Mouse (Mus musculus) bone marrow, adult 2 months (tissue): ENCODE measurements at regions not wholly inside any gene's neighbourhood (a gene's known extent, or its start where the extent isn't known, plus 50 kb on each side); places are given as distances from the start of the nearest gene placed in this dataset.

Source experiments
- H3K27ac ChIP-seq: fragments of 200-500 bp; 2 replicates; pipeline ENCODE4 v1.5.1; 2012; ENCODE audit warnings: low read depth, mild to moderate bottlenecking, control low read depth, inconsistent platforms, low read length; ENCODE audit not compliant: control insufficient read depth, poor library complexity, insufficient read depth
- H3K4me1 ChIP-seq: fragments of 200-500 bp; 2 replicates; pipeline ENCODE4 v1.6.1; 2011; ENCODE audit warnings: low read length; ENCODE audit not compliant: control insufficient read depth, insufficient read depth
- H3K4me3 ChIP-seq: fragments of 200-500 bp; replicated peaks from 2 replicates; pipeline ENCODE3; 2011; ENCODE audit warnings: mild to moderate bottlenecking, low read depth, low read length, control low read depth; ENCODE audit not compliant: control insufficient read depth
- CTCF ChIP-seq: fragments of 200-500 bp; IDR thresholded peaks from 2 replicates; pipeline ENCODE4 v1.5.1; 2011; ENCODE audit warnings: low read length, control low read depth; ENCODE audit not compliant: control insufficient read depth, insufficient read depth
- POLR2A ChIP-seq: fragments of 200-500 bp; IDR thresholded peaks from 2 replicates; pipeline ENCODE4 v1.6.1; 2011; ENCODE audit warnings: low read depth, mild to moderate bottlenecking, control low read depth, low read length, borderline replicate concordance; ENCODE audit not compliant: control insufficient read depth
- WGBS: fragments of 180-500 bp; shearing (Covaris S2); methylation state at CpG from one replicate; pipeline ENCODE4 v1.1.7; 2018; 5-methylcytosine and 5-hydroxymethylcytosine counted together

- 74% methylated on average over 1 of the region's 1 CpGs for WGBS
- Histone ChIP-seq H3K27ac (no peak overlapping the region), H3K4me1 (no peaks in the 10 kb centered on the region), H3K4me3 (no peak overlapping the region)
- TF ChIP-seq CTCF: no peak
- no peak for TF ChIP-seq POLR2A
These were observed 181.4 kb upstream of the Bmp4 start for GRCm38 (mm10) chr14:46571841-46572240.

DNA sequence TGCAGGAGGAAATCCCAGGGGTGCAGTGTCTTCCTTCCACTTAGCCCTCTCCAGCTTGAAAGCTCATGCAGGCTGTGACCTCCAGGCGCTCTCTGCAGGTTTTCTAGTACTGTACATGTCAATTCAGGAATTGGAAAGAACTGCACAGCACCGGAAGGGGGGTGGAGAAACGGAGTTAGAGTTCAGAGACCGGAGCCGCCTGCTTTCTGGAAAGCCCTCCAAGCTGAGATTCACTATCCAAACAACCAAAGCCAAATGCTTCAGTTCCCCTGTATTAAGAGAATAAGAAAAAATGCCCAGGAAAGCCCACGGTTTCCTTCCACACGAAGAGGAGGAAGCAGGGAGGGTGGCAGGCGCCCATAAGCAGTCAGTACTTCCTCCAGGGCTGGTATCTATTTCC, 178.8 kb upstream of the Bmp4 start:
- Histone ChIP-seq H3K4me1 (no peaks in the 10 kb centered on the region), H3K4me3 (no peak overlapping the region), H3K27ac (no peak overlapping the region)
- TF ChIP-seq CTCF (no peak), POLR2A (no peak)
- WGBS: 71% methylated on average over 8 of the region's 8 CpGs

- no peak overlapping the region for H3K4me3 ChIP-seq
- TF ChIP-seq CTCF: no peak
- TF ChIP-seq POLR2A: no peak
- H3K4me1 ChIP-seq: no peaks in the 10 kb centered on the region
- 75% methylated on average over 3 of the region's 3 CpGs for WGBS
- H3K27ac ChIP-seq: no peak overlapping the region
These were observed 176.9 kb upstream of the Bmp4 start for GRCm38 (mm10) chr14:46567411-46567780.

DNA sequence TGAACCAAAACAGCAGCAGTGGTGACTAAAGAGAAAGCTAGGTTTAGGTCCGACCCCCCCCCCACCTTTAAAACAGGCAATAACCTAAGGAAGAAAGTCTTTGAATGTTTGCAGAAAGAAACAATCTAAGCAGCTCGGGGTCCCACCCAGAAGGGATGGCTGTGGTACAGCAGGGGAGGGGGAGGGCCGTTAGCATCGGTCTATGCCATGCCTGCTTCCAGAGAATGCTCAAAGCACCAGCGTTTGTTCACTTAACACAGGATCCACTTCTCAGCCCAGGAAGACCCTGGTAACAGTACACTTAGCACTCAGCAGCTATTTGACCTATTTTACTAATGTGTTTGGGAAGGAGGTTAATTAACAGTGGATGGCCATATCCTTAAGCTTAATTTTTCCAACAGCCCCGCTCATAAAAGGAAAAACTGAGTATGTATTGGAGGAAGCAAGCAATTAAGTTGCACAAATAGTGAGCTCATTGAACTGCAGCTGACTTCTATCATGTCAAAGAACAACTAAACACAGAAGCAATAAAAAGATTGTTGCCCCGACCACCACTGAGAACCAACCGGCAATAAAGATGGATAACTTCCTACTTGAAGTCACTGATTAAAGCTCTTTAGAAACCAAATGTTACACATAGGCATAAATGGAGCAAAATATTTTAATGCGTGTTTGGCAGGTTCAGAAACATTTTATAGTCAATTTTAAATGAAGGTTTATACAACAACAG, 176.4 kb upstream of the Bmp4 start:
- H3K27ac ChIP-seq: no peak overlapping the region
- WGBS: 33% methylated on average over 9 of the region's 9 CpGs
- no peaks in the 10 kb centered on the region for H3K4me1 ChIP-seq
- no peak for TF ChIP-seq CTCF
- no peak for TF ChIP-seq POLR2A
- H3K4me3 ChIP-seq: no peak overlapping the region

DNA sequence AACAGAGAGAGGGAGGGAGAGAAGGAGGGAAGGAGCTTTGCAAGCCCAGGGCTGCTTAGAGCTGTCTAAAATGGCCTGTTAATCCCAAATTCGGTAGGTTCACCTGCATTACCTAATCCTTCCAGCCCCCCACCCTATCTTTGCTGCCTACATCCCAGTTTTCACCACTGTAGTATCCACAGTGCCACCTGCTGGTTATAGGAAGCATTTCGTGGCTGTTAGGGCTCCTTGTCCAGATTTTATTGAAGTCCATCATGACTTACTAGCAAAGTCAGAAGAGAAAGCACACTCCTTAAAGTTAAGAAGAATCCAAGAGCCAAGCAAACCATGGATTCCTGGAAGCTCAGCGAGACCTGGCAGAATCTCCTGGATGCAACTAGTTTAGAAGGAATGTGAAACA, 174.5 kb upstream of the Bmp4 start:
- Histone ChIP-seq H3K27ac (no peak overlapping the region), H3K4me3 (no peak overlapping the region)
- 13% methylated on average over 3 of the region's 3 CpGs for WGBS

GRCm38 (mm10) chr14:46562016-46562415, 171.5 kb upstream of the Bmp4 start:
- no peaks in the 10 kb centered on the region for H3K4me1 ChIP-seq
- no peak overlapping the region for H3K27ac ChIP-seq
- WGBS: 35% methylated on average over 5 of the region's 5 CpGs
- no peak overlapping the region for H3K4me3 ChIP-seq
- TF ChIP-seq POLR2A: no peak
- TF ChIP-seq CTCF: no peak

More for the DNA sequence above, 174.5 kb upstream of the Bmp4 start:
- no peaks in the 10 kb centered on the region for H3K4me1 ChIP-seq
- no peak for TF ChIP-seq CTCF
- no peak for TF ChIP-seq POLR2A

- WGBS: 91% methylated on average over 2 of the region's 2 CpGs
These were observed 162.8 kb upstream of the Bmp4 start for GRCm38 (mm10) chr14:46553239-46553638.

GRCm38 (mm10) chr14:46546146-46546545, 155.7 kb upstream of the Bmp4 start:
- no peak for TF ChIP-seq POLR2A
- TF ChIP-seq CTCF: no peak
- H3K27ac ChIP-seq: no peak overlapping the region
- WGBS: 70% methylated on average over 6 of the region's 6 CpGs
- H3K4me3 ChIP-seq: no peak overlapping the region
- H3K4me1 ChIP-seq: no peaks in the 10 kb centered on the region

More at GRCm38 (mm10) chr14:46553239-46553638, 162.8 kb upstream of the Bmp4 start:
- Histone ChIP-seq H3K4me1 (no peaks in the 10 kb centered on the region), H3K4me3 (no peak overlapping the region), H3K27ac (no peak overlapping the region)
- TF ChIP-seq POLR2A (no peak), CTCF (no peak)
